Mouse (Mus musculus) thymus, adult 2 months (tissue): ENCODE results near the gene Wt1. TPM values are rescaled to one million over a fixed set of nuclear protein-coding genes. Genes with fewer than 3 reads are reported as not detected.

Experiments
- DNase-seq: peaks from one replicate; pipeline ENCODE4 v3.0.0; 2021
- H3K27ac ChIP-seq: fragments of 200-500 bp; 2 replicates; pipeline ENCODE4 v1.5.1; 2012; ENCODE audit warnings: low read length, control low read depth; ENCODE audit not compliant: control insufficient read depth, insufficient read depth
- H3K27me3 ChIP-seq: fragments of 200-500 bp; 2 replicates; pipeline ENCODE4 v1.6.1; 2012; ENCODE audit warnings: mild to moderate bottlenecking, low read length, moderate library complexity, mixed read lengths; ENCODE audit not compliant: control insufficient read depth, insufficient read depth
- H3K36me3 ChIP-seq: fragments of 200-500 bp; 2 replicates; pipeline ENCODE4 v1.6.1; 2012; ENCODE audit warnings: mild to moderate bottlenecking, low read length, moderate library complexity; ENCODE audit not compliant: control insufficient read depth, insufficient read depth
- H3K4me1 ChIP-seq: fragments of 200-500 bp; replicated peaks from 2 replicates; pipeline ENCODE4 v1.6.1; 2012; ENCODE audit warnings: low read length; ENCODE audit not compliant: control insufficient read depth, insufficient read depth
- H3K4me3 ChIP-seq: fragments of 200-500 bp; 2 replicates; pipeline ENCODE4 v1.5.1; 2012; ENCODE audit warnings: mild to moderate bottlenecking, low read length, control low read depth, moderate library complexity; ENCODE audit not compliant: control insufficient read depth, insufficient read depth
- CTCF ChIP-seq: fragments of 200-500 bp; IDR thresholded peaks from 2 replicates; pipeline ENCODE4 v1.5.1; 2012; ENCODE audit warnings: mild to moderate bottlenecking, control low read depth, low read length, moderate library complexity, borderline replicate concordance; ENCODE audit not compliant: control insufficient read depth, poor library complexity, insufficient read depth; ENCODE audit errors: extremely low read depth
- POLR2A ChIP-seq: fragments of 200-500 bp; IDR thresholded peaks from 2 replicates; pipeline ENCODE4 v1.6.1; 2012; ENCODE audit warnings: mild to moderate bottlenecking, low read length, control low read depth, moderate library complexity; ENCODE audit not compliant: control insufficient read depth, poor library complexity, insufficient read depth; ENCODE audit errors: extremely low read depth
- WGBS: fragments of 180-500 bp; shearing (Covaris S2); methylation state at CpG from one replicate; pipeline ENCODE4 v1.1.7; 2018; 5-methylcytosine and 5-hydroxymethylcytosine counted together
- polyA plus RNA-seq: library from polyadenylated mRNA; depleted of rRNA; stranded (reverse); fragments of >200 nt; gene quantifications from 2 replicates; pipeline ENCODE4 v1.2.3, GENCODE M21; 2012

Wt1 gene
- polyA plus RNA-seq, 1 experiment: 3.9 TPM

- 93% methylated on average over 5 of the region's 5 CpGs for WGBS
- TF ChIP-seq CTCF (no peak), POLR2A (no peak)
- no peak for DNase-seq
- Histone ChIP-seq H3K4me3 (no peak overlapping the region), H3K27me3 (no peaks in the 10 kb centered on the region), H3K36me3 (no peaks in the 10 kb centered on the region), H3K4me1 (no peaks in the 10 kb centered on the region), H3K27ac (no peak overlapping the region)
These were observed 60.3 kb downstream of the Wt1 start for GRCm38 (mm10) chr2:105186591-105186990.

- no peaks in the 10 kb centered on the region for H3K36me3 ChIP-seq
- no peak overlapping the region for H3K27ac ChIP-seq
- peak; percentile 3 for DNase-seq
- 81% methylated on average over 10 of the region's 10 CpGs for WGBS
- no peaks in the 10 kb centered on the region for H3K4me1 ChIP-seq
- TF ChIP-seq CTCF (no peak), POLR2A (no peak)
- H3K27me3 ChIP-seq: no peaks in the 10 kb centered on the region
- no peak overlapping the region for H3K4me3 ChIP-seq
These were observed 61.9 kb downstream of the Wt1 start for GRCm38 (mm10) chr2:105188182-105188581.

- 30% methylated on average over 5 of the region's 5 CpGs for WGBS
- no peak for TF ChIP-seq POLR2A
- no peak for TF ChIP-seq CTCF
- Histone ChIP-seq H3K4me3 (no peak overlapping the region), H3K4me1 (no peaks in the 10 kb centered on the region), H3K27me3 (no peaks in the 10 kb centered on the region), H3K36me3 (no peaks in the 10 kb centered on the region), H3K27ac (no peak overlapping the region)
- DNase-seq: peak; percentile 8
These were observed 63.0 kb downstream of the Wt1 start for GRCm38 (mm10) chr2:105189352-105189751.

- TF ChIP-seq CTCF (no peak), POLR2A (no peak)
- Histone ChIP-seq H3K27ac (no peak overlapping the region), H3K27me3 (no peaks in the 10 kb centered on the region), H3K4me1 (no peaks in the 10 kb centered on the region), H3K36me3 (no peaks in the 10 kb centered on the region), H3K4me3 (no peak overlapping the region)
- 79% methylated on average over 8 of the region's 8 CpGs for WGBS
- no peak for DNase-seq
These were observed 73.8 kb downstream of the Wt1 start for GRCm38 (mm10) chr2:105200152-105200551.

GRCm38 (mm10) chr2:105206563-105207174 lies 80.3 kb downstream of the Wt1 start:
- Histone ChIP-seq H3K36me3 (no peaks in the 10 kb centered on the region), H3K27ac (no peak overlapping the region), H3K27me3 (no peaks in the 10 kb centered on the region), H3K4me3 (no peak overlapping the region), H3K4me1 (no peaks in the 10 kb centered on the region)
- no peak for DNase-seq
- no peak for TF ChIP-seq CTCF
- TF ChIP-seq POLR2A: no peak
- WGBS: 86% methylated on average over 9 of the region's 9 CpGs

- H3K4me3 ChIP-seq: no peak overlapping the region
- no peaks in the 10 kb centered on the region for H3K27me3 ChIP-seq
- no peaks in the 10 kb centered on the region for H3K36me3 ChIP-seq
- no peak for DNase-seq
- H3K27ac ChIP-seq: no peak overlapping the region
- WGBS: 75% methylated on average over 7 of the region's 7 CpGs
- no peak for TF ChIP-seq CTCF
- TF ChIP-seq POLR2A: no peak
- H3K4me1 ChIP-seq: no peaks in the 10 kb centered on the region
These were observed 86.5 kb downstream of the Wt1 start for GRCm38 (mm10) chr2:105212839-105213238.

GRCm38 (mm10) chr2:105215914-105216313 lies 89.6 kb downstream of the Wt1 start:
- no peaks in the 10 kb centered on the region for H3K4me1 ChIP-seq
- TF ChIP-seq CTCF: no peak
- no peak for TF ChIP-seq POLR2A
- no peaks in the 10 kb centered on the region for H3K36me3 ChIP-seq
- WGBS: 65% methylated on average over 8 of the region's 8 CpGs
- DNase-seq: no peak
- H3K27me3 ChIP-seq: no peaks in the 10 kb centered on the region
- no peak overlapping the region for H3K4me3 ChIP-seq
- H3K27ac ChIP-seq: no peak overlapping the region
